Mouse (Mus musculus): ENCODE data around the gene Vnn3. TPM values are rescaled to one million over a fixed set of nuclear protein-coding genes. Genes with fewer than 3 reads are reported as not detected.

Vnn3 gene
- total RNA-seq, 2 experiments from 2014 or later, result not detected

DNA sequence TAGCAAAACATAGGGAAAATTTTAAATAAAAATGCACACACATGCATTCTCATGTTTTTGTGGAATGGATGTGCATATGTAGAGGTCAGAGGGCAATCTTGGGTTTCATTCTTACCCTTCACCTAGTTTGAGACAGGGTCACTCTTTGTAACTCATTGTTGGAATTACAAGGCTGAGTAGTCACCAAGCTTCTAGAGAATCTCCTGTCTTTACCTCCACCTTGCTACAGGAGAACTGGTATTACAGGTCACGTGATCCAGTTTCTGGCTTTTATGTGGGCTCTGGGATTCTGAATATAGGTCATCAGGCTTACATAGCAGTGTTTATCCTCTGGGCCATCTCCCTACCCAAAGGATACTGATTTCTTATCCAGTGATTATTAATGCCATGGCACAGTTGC, 54.4 kb downstream of the Vnn3 start:
- Histone ChIP-seq H3K4me3 (no peak overlapping the region), H3K27ac (no peak overlapping the region)
- no peak for DNase-seq
- intact Hi-C loops (cut with DNase I), result no loop called here
- no peak for TF ChIP-seq CTCF (IDR thresholded peaks at IDR 0.05)

Other genes starting within 250 kb of the Vnn3 start
- gene Rps12, start 64.2 kb upstream of the Vnn3 start, total RNA-seq (2021), result 100 to 1,000 TPM; 215 to 230 TPM
- 1 to 10 TPM; 5.5 to 6.2 TPM for gene Slc18b1, start 54.5 kb upstream of the Vnn3 start, total RNA-seq (2021)
- gene Vnn1, start 43.2 kb downstream of the Vnn3 start, total RNA-seq (2021), result under 1 TPM; 0.17 to 0.23 TPM
- gene Taar1, start 68.9 kb downstream of the Vnn3 start, total RNA-seq (2021), result not detected
- gene Taar2, start 87.1 kb downstream of the Vnn3 start, total RNA-seq (2021), result not detected
- not detected for gene Taar3, start 98.1 kb downstream of the Vnn3 start, total RNA-seq (2021)
- gene Taar4, start 109.0 kb downstream of the Vnn3 start, total RNA-seq (2021), result not detected
- gene Taar5, start 119.2 kb downstream of the Vnn3 start, total RNA-seq (2021), result not detected
- not detected for gene Taar6, start 134.2 kb downstream of the Vnn3 start, total RNA-seq (2021)
- not detected for gene Taar7a, start 142.0 kb downstream of the Vnn3 start, total RNA-seq (2021)
- not detected for gene Taar7b, start 148.5 kb downstream of the Vnn3 start, total RNA-seq (2021)
- not detected for gene Taar7d, start 175.8 kb downstream of the Vnn3 start, total RNA-seq (2021)
- not detected for gene Taar7e, start 186.2 kb downstream of the Vnn3 start, total RNA-seq (2021)
- gene Taar7f, start 198.0 kb downstream of the Vnn3 start, total RNA-seq (2021), result not detected
- gene Taar8a, start 225.0 kb downstream of the Vnn3 start, total RNA-seq (2021), result not detected
- gene Taar8b, start 240.8 kb downstream of the Vnn3 start, total RNA-seq (2021), result not detected

Measured in gastrocnemius, adult 2 months (tissue).